Mouse (Mus musculus) testis, adult 10 weeks (tissue): ENCODE data around the gene Lig1. TPM values are rescaled to one million over a fixed set of nuclear protein-coding genes. Genes with fewer than 3 reads are reported as not detected.

Experiments used
- polyA plus RNA-seq: library from polyadenylated mRNA; stranded (reverse); fragments of 350-450 nt; fragmentation: Illumina TruSeq; extraction: RNeasy Lipid Tissue Mini Kit (QIAGEN cat#74804); gene quantifications from one replicate; pipeline ENCODE4 v1.2.3, GENCODE M21; 2014; ENCODE audit warnings: low read depth, low replicate concordance

The Lig1 gene
- 15.7 TPM for polyA plus RNA-seq

GRCm38 (mm10) chr7:13277081-13277480, at the start of gene Lig1:
Gene Lig1, plus strand, starts transcription at chr7:13277283.

DNA sequence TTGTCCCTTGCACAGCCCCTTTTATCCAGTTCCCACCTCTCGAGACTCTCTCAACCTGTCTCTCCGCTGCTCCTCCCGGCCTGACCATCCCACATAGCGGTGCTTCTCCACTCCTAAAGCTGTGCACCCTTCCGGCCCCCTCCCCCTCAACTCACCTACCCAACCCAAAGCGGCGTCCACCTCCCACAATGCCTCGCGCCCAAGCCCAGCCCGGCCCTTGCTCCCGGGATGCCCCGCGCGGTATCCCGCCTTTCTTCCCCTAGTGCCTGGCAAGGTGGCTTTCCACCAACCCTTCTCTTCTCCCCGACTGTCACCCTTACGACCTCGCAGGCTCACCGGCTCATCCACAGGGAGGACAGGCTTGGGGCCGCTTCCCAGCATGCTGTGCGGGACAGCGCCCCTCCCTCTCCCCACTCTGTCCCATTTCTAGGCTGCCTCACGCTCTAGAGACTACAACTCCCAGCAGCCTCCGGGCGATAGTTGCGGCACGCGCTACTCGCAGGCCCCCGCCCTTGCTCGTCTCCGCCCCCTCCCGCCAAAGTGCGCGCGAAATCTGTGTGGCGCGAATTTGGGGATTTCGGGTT, 1.3 kb downstream of the Lig1 start, which contains the start of gene Zswim9:
Gene Zswim9 (minus strand): TSS at position 414 of the 584 bp plus-strand sequence.

DNA sequence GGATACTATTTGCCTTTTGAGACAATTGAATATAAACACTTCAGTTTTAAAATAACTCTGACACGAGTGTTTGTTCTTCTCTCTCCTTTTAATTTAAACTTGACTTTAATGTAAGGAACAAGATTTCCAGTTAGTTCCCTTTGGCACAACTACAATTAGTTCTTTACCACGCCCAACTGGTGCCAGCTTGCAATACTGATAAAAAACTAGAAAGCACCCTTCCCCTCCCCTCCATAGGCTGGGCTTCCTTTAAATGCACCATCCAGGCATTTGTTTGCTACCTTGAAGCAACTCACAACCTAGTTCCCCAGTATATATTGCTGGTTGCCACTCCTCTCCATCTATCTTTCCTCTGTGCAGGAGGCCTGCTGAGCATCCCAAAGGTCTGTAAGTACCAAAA, 47.2 kb downstream of the Lig1 start, which contains the start of gene Pla2g4c:
Gene Pla2g4c (plus strand): TSS at position 340 of the 400 bp plus-strand sequence.

Other genes with a start within 250 kb of the Lig1 start
- gene Chmp2a, start 242.5 kb upstream of the Lig1 start, polyA plus RNA-seq = 93.6 TPM
- gene Ube2m, start 239.0 kb upstream of the Lig1 start, polyA plus RNA-seq = 123 TPM
- gene Mzf1, start 222.5 kb upstream of the Lig1 start, polyA plus RNA-seq = 2.5 TPM
- not detected for gene Vmn1r85, start 182.1 kb upstream of the Lig1 start, polyA plus RNA-seq
- not detected for gene Vmn1r86, start 157.4 kb upstream of the Lig1 start, polyA plus RNA-seq
- not detected for gene Vmn1r87, start 137.1 kb upstream of the Lig1 start, polyA plus RNA-seq
- gene Vmn1r88, start 117.7 kb upstream of the Lig1 start, polyA plus RNA-seq = 0.20 TPM
- not detected for gene Vmn1r89, start 64.3 kb upstream of the Lig1 start, polyA plus RNA-seq
- 3.7 TPM for gene Zswim9, start 1.4 kb downstream of the Lig1 start, polyA plus RNA-seq
- 0.56 TPM for gene Pla2g4c, start 47.4 kb downstream of the Lig1 start, polyA plus RNA-seq
- 0.11 TPM for gene Cabp5, start 120.8 kb downstream of the Lig1 start, polyA plus RNA-seq
- not detected for gene Bsph1, start 173.6 kb downstream of the Lig1 start, polyA plus RNA-seq